Mouse (Mus musculus) liver, embryonic 14.5 days (tissue): ENCODE data around the gene Kdm3a. TPM values are rescaled to one million over a fixed set of nuclear protein-coding genes. Genes with fewer than 3 reads are reported as not detected.

Experiments
- ATAC-seq: fragments of 200-750 bp; cut with Nextera tagmentation; 2 replicates; pipeline ENCODE4 v1.8.0; 2017; ENCODE audit warnings: moderate number of reproducible peaks, mild to moderate bottlenecking, moderate library complexity; ENCODE audit not compliant: insufficient read depth
- DNase-seq, 3 experiments: peaks; one replicate each; pipeline ENCODE4 v3.0.0-alpha.2; 2012 to 2013; ENCODE audit warnings: low read depth in 3 of 3, low spot score in 3 of 3
- H3K27ac ChIP-seq: fragments of 300-500 bp; sonication (generic); 2 replicates; pipeline ENCODE4 v1.5.1; 2014; ENCODE audit warnings: moderate library complexity, mild to moderate bottlenecking, control low read depth, inconsistent platforms
- H3K27me3 ChIP-seq: fragments of 300-500 bp; sonication (generic); 2 replicates; pipeline ENCODE4 v1.6.1; 2014; ENCODE audit warnings: mild to moderate bottlenecking, low read length, moderate library complexity; ENCODE audit not compliant: control insufficient read depth, insufficient read depth
- H3K36me3 ChIP-seq: fragments of 300-500 bp; sonication (generic); replicated peaks from 2 replicates; pipeline ENCODE4 v1.6.1; 2014; ENCODE audit warnings: low read depth; ENCODE audit not compliant: control insufficient read depth, insufficient read depth
- H3K4me1 ChIP-seq, 2 experiments: fragments of 200-500 bp in 1 of 2; fragments of 300-500 bp in 1 of 2; sonication (generic) in 1 of 2; replicated peaks; 2 replicates each; pipeline ENCODE4 v1.6.1; 2012 to 2014; ENCODE audit warnings: antibody characterized with exemption in 1 of 2, inconsistent platforms in 1 of 2, low read length in 1 of 2; ENCODE audit not compliant: control insufficient read depth in 2 of 2, insufficient read depth in 2 of 2
- H3K4me2 ChIP-seq: fragments of 300-500 bp; sonication (generic); 2 replicates; pipeline ENCODE4 v1.6.1; 2014; ENCODE audit warnings: low read depth, mild to moderate bottlenecking, control low read depth, moderate library complexity
- H3K4me3 ChIP-seq, 2 experiments: fragments of 200-500 bp in 1 of 2; fragments of 300-500 bp in 1 of 2; sonication (generic) in 1 of 2; 2 replicates each; pipeline ENCODE4 v1.5.1; 2012 to 2014; ENCODE audit warnings: low read depth in 2 of 2, low read length in 2 of 2, mild to moderate bottlenecking in 2 of 2, control low read depth in 1 of 2, inconsistent platforms in 1 of 2, moderate library complexity in 1 of 2; ENCODE audit not compliant: insufficient read depth in 1 of 2
- H3K9ac ChIP-seq: fragments of 300-500 bp; sonication (generic); replicated peaks from 2 replicates; pipeline ENCODE4 v1.6.1; 2014; ENCODE audit warnings: mild to moderate bottlenecking, control low read depth, moderate library complexity
- H3K9me3 ChIP-seq: fragments of 300-500 bp; sonication (generic); 2 replicates; pipeline ENCODE4 v1.6.1; 2016; ENCODE audit warnings: low read length, mixed read lengths; ENCODE audit not compliant: control insufficient read depth
- CTCF ChIP-seq: IDR thresholded peaks from 2 replicates; pipeline ENCODE4 v1.5.1; 2016; ENCODE audit warnings: antibody characterized with exemption, low read depth, control low read depth
- EP300 ChIP-seq: IDR thresholded peaks from 2 replicates; pipeline ENCODE4 v1.6.1; 2016; ENCODE audit warnings: antibody characterized with exemption, low read depth
- WGBS: fragments of 180-500 bp; shearing (Covaris S2); extraction: QIAGEN DNeasy Blood & Tissue Kit; methylation state at CpG from one replicate; pipeline ENCODE4 v1.1.7; 2014; ENCODE audit not compliant: insufficient replicate concordance; 5-methylcytosine and 5-hydroxymethylcytosine counted together
- polyA plus RNA-seq, 2 experiments: library from polyadenylated mRNA; depleted of rRNA in 1 of 2; stranded (reverse) in 1 of 2; unstranded in 1 of 2; fragments of >200 nt; fragmentation: Nextera tagmentation in 1 of 2; extraction: Ambion mirVana in 1 of 2; gene quantifications; 2 replicates each; pipeline versions ENCODE4 v1.2.1 to v1.2.3; 2012 to 2014

The Kdm3a gene
- polyA plus RNA-seq, 2 experiments: 8.6 to 11.8 TPM

- no peaks in the 10 kb centered on the region for H3K27me3 ChIP-seq
- no peak overlapping the region for H3K9ac ChIP-seq
- no peak overlapping the region for H3K4me2 ChIP-seq
- no peaks in the 10 kb centered on the region for H3K36me3 ChIP-seq
- H3K27ac ChIP-seq: no peak overlapping the region
- 85% methylated on average over 2 of the region's 2 CpGs for WGBS
- H3K4me3 ChIP-seq: no peak overlapping the region
- no peak for TF ChIP-seq EP300
- TF ChIP-seq CTCF: no peak
- ATAC-seq: no peak
- H3K4me1 ChIP-seq: peaks cover 0 to 4% of the 10 kb centered on the region in 2 experiments; a peak in 2 of 4 replicates
- DNase-seq: no peak
- H3K9me3 ChIP-seq: no peaks in the 10 kb centered on the region
These were observed 76.0 kb downstream of the Kdm3a start for GRCm38 (mm10) chr6:71556826-71557225.

- peak; percentile 48; the same call in 1 of the 2 replicates for ATAC-seq
- Histone ChIP-seq H3K36me3 (no peaks in the 10 kb centered on the region), H3K9ac (no peak overlapping the region), H3K4me3 (no peak overlapping the region), H3K27ac (no peak overlapping the region), H3K27me3 (no peaks in the 10 kb centered on the region), H3K4me1 (peaks cover 0 to 4% of the 10 kb centered on the region in 2 experiments; a peak in 2 of 4 replicates), H3K4me2 (no peak overlapping the region), H3K9me3 (no peaks in the 10 kb centered on the region)
- 71% methylated on average over 2 of the region's 2 CpGs for WGBS
- TF ChIP-seq CTCF (no peak), EP300 (no peak)
- DNase-seq: no peak
These were observed 77.3 kb downstream of the Kdm3a start for GRCm38 (mm10) chr6:71555507-71555951.

GRCm38 (mm10) chr6:71543686-71544499 is 88.9 kb downstream of the Kdm3a start, which contains the start of gene Chmp3:
Chmp3 (plus strand) TSS chr6:71543797.
- H3K4me1 ChIP-seq: peaks cover 8 to 11% of the 10 kb centered on the region in 2 experiments; a peak in 3 of 4 replicates
- H3K9me3 ChIP-seq: no peaks in the 10 kb centered on the region
- H3K9ac ChIP-seq: peak within 1 kb of the TSS; percentile 100
- under 1% methylated on average over 57 of the region's 59 CpGs for WGBS
- ATAC-seq (peak; percentile 99), DNase-seq (peak; percentile 87 to 92 (median 89))
- H3K36me3 ChIP-seq: no peaks in the 10 kb centered on the region
- H3K4me3 ChIP-seq: peak within 1 kb of the TSS; percentile 89 to 99
- TF ChIP-seq EP300: no peak; the same call in 1 of the 2 replicates
- no peak for TF ChIP-seq CTCF
- H3K27me3 ChIP-seq: no peaks in the 10 kb centered on the region
- peak within 1 kb of the TSS; percentile 92 for H3K27ac ChIP-seq
- peak within 1 kb of the TSS; percentile 83 for H3K4me2 ChIP-seq

Other genes starting within 250 kb of the Kdm3a start
- 10.3 and 14.8 TPM in 2 replicates for gene Rmnd5a, start 192.4 kb downstream of the Kdm3a start, polyA plus RNA-seq (2012; rRNA removed)
- 4.5 and 4.7 TPM in 2 replicates for gene Rmnd5a, start 192.4 kb downstream of the Kdm3a start, polyA plus RNA-seq (2014; fragmentation: Nextera tagmentation; extraction: Ambion mirVana)
- gene Rnf103, start 139.1 kb downstream of the Kdm3a start, polyA plus RNA-seq (2012; rRNA removed): 3.8 and 5.0 TPM in 2 replicates
- gene Rnf103, start 139.1 kb downstream of the Kdm3a start, polyA plus RNA-seq (2014; fragmentation: Nextera tagmentation; extraction: Ambion mirVana): 7.2 and 7.8 TPM in 2 replicates
- gene Chmp3, start 89.2 kb downstream of the Kdm3a start, polyA plus RNA-seq (2012; rRNA removed): 16.2 and 21.9 TPM in 2 replicates
- 34.3 and 35.6 TPM in 2 replicates for gene Chmp3, start 89.2 kb downstream of the Kdm3a start, polyA plus RNA-seq (2014; fragmentation: Nextera tagmentation; extraction: Ambion mirVana)
- 1.9 TPM in 2 replicates for gene Reep1, start 74.6 kb upstream of the Kdm3a start, polyA plus RNA-seq (2012; rRNA removed)
- gene Reep1, start 74.6 kb upstream of the Kdm3a start, polyA plus RNA-seq (2014; fragmentation: Nextera tagmentation; extraction: Ambion mirVana): 2.6 and 3.0 TPM in 2 replicates
- gene Mrpl35, start 194.0 kb upstream of the Kdm3a start, polyA plus RNA-seq (2012; rRNA removed): 6.0 and 11.6 TPM in 2 replicates
- gene Mrpl35, start 194.0 kb upstream of the Kdm3a start, polyA plus RNA-seq (2014; fragmentation: Nextera tagmentation; extraction: Ambion mirVana): 70.5 and 71.5 TPM in 2 replicates
- 43.4 and 47.0 TPM in 2 replicates for gene Immt, start 198.3 kb upstream of the Kdm3a start, polyA plus RNA-seq (2012; rRNA removed)
- gene Immt, start 198.3 kb upstream of the Kdm3a start, polyA plus RNA-seq (2014; fragmentation: Nextera tagmentation; extraction: Ambion mirVana): 132 and 133 TPM in 2 replicates